ENCODE assay signal across 21 mouse cellular contexts in the genomic region with DNA sequence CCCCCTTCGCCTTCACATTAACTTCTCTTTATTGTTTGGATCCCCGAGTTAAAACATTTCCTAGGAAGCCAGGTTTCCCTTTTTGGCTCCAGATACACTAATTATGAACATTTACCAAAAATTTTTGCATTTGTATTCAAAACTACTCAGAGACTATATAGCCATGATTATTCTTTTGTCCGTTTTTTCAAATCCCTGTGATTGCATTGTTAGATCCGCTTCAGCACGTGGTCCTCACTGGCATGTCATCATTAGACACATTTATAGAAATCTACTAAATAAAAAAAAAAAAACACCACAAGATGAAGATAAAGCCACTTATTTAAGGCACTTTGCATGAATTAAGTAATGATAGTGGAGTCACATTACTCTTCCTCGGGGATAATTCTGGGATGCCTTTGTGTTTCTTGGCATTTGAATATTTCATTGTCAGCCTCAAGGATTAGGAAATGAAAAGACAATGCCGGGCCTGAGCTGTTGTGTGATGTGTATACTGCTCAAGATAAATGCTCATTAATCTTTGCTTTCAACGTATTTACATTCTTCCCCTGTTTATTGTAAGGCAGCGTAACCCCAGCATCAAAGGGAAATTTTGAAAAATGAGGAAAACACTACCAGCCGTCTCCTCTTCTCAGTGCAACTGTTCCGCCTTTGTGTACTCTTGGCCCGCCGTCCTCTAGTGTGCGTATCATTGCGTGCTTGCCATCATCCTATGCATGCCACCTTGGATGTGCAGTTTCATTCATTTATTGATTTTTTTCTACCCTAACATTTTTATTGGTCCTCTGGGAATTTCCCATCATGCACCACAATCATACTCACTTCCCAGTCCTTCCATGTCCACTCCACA.
DNase-seq lines count a peak whose midpoint lies in the region; ATAC-seq and TF ChIP-seq lines count a peak whose summit lies in the region.
"Had no signal": no experiment of that assay in that cellular context is flagged by ENCODE, and none has a peak within 500 bp of the region (broad histone marks: within the 10 kb centered on the region; RNA-seq: fewer than 3 reads in every experiment).

No protein-coding gene starts in this region.

- no peak for TF ChIP-seq CTCF in brain, embryonic 14.5 days (IDR thresholded peaks at IDR 0.05; ENCODE audit: borderline replicate concordance, extremely low read depth, insufficient read depth, insufficient read length)
- TF ChIP-seq CTCF in forebrain, postnatal 0 days (IDR thresholded peaks at IDR 0.05; ENCODE audit: low read depth): no peak

- H3K9ac ChIP-seq in forebrain, embryonic 15.5 days (replicated peaks): no peak overlapping the region
- no peak overlapping the region for H3K9ac ChIP-seq in forebrain, embryonic 11.5 days (ENCODE audit: low read length)
- H3K9ac ChIP-seq in lung, embryonic 15.5 days: no peak overlapping the region
- H3K9ac ChIP-seq in forebrain, postnatal 0 days: no peak overlapping the region
- no peak overlapping the region for H3K9ac ChIP-seq in heart, embryonic 12.5 days
- H3K9ac ChIP-seq: embryonic facial prominence, embryonic 13.5 days; heart, embryonic 15.5 days; hindbrain, embryonic 15.5 days had no signal

- DNase-seq in forebrain, embryonic 11.5 days (ENCODE audit: low spot score): no peak
- DNase-seq in lung, adult 18-20 months: no peak
- DNase-seq in brain, embryonic 14.5 days (ENCODE audit: low read depth): peak; percentile 74
- peak; percentile 39 for DNase-seq in forebrain, postnatal 0 days
- no peak for DNase-seq in thymus, postnatal 14 days
- DNase-seq: adrenal gland, postnatal 14 days; cerebellum, adult 18-20 months; cerebellum, adult 9-11 months; cerebellum, postnatal 36 days; gastrocnemius, postnatal 10 days; heart, adult 18-20 months had no signal

- peak overlapping the region; percentile 39 for H3K27ac ChIP-seq in forebrain, embryonic 15.5 days (replicated peaks)
- no peak overlapping the region for H3K27ac ChIP-seq in forebrain, embryonic 11.5 days (ENCODE audit: low read depth, low read length)
- peak overlapping the region; percentile 47; the same call in 1 of the 2 replicates for H3K27ac ChIP-seq in lung, embryonic 15.5 days
- H3K27ac ChIP-seq in forebrain, postnatal 0 days (ENCODE audit: low read depth, low read length): no peak overlapping the region
- H3K27ac ChIP-seq in heart, embryonic 12.5 days (ENCODE audit: poor library complexity, severe bottlenecking): no peak overlapping the region
- H3K27ac ChIP-seq: embryonic facial prominence, embryonic 13.5 days; heart, embryonic 10.5 days; heart, embryonic 15.5 days; hindbrain, embryonic 15.5 days had no signal

- WGBS in forebrain, embryonic 15.5 days: 44% methylated on average over 15 of the region's 15 CpGs
- 77% methylated on average over 15 of the region's 15 CpGs for WGBS in forebrain, embryonic 11.5 days
- WGBS in lung, embryonic 15.5 days: 47% methylated on average over 15 of the region's 15 CpGs
- WGBS in forebrain, postnatal 0 days: 47% methylated on average over 15 of the region's 15 CpGs
- WGBS in heart, embryonic 12.5 days: 85% methylated on average over 15 of the region's 15 CpGs

- ATAC-seq in forebrain, embryonic 15.5 days (replicated peaks): peak; percentile 76
- ATAC-seq in forebrain, embryonic 11.5 days (replicated peaks; ENCODE audit: low FRiP score): no peak
- 0 out of 2 replicates have a peak, but pooled peaks have one; percentile 55 for ATAC-seq in lung, embryonic 15.5 days (ENCODE audit: borderline replicate concordance, extremely low read depth, low FRiP score, low TSS enrichment)
- peak; percentile 77 for ATAC-seq in forebrain, postnatal 0 days
- ATAC-seq in heart, embryonic 12.5 days (ENCODE audit: insufficient number of reproducible peaks, low FRiP score): no peak
- ATAC-seq: activated CD4-positive, CD25-positive, alpha-beta regulatory T cell, adult 4 months; Patski had no signal

- no peak for TF ChIP-seq POLR2A in brain, embryonic 14.5 days (IDR thresholded peaks at IDR 0.05; ENCODE audit: borderline replicate concordance, extremely low read depth, insufficient read depth, insufficient read length, poor library complexity, severe bottlenecking)

- H3K4me3 ChIP-seq in forebrain, embryonic 15.5 days: no peak overlapping the region
- no peak overlapping the region for H3K4me3 ChIP-seq in forebrain, embryonic 11.5 days (ENCODE audit: low read depth, low read length)
- H3K4me3 ChIP-seq in lung, embryonic 15.5 days: no peak overlapping the region
- no peak overlapping the region for H3K4me3 ChIP-seq in forebrain, postnatal 0 days (ENCODE audit: low read depth, low read length)
- H3K4me3 ChIP-seq in heart, embryonic 12.5 days: no peak overlapping the region
- H3K4me3 ChIP-seq: embryonic facial prominence, embryonic 13.5 days; heart, embryonic 10.5 days; heart, embryonic 15.5 days; hindbrain, embryonic 15.5 days had no signal

- no peaks in the 10 kb centered on the region for H3K9me3 ChIP-seq in forebrain, embryonic 15.5 days
- no peaks in the 10 kb centered on the region for H3K9me3 ChIP-seq in forebrain, embryonic 11.5 days (ENCODE audit: control insufficient read depth, low read length)
- H3K9me3 ChIP-seq in lung, embryonic 15.5 days: no peaks in the 10 kb centered on the region
- no peaks in the 10 kb centered on the region for H3K9me3 ChIP-seq in forebrain, postnatal 0 days (ENCODE audit: low read length)
- peaks cover 4% of the 10 kb centered on the region; the same call in 1 of the 2 replicates for H3K9me3 ChIP-seq in heart, embryonic 12.5 days (replicated peaks)
- H3K9me3 ChIP-seq: embryonic facial prominence, embryonic 13.5 days; heart, embryonic 10.5 days; heart, embryonic 15.5 days; hindbrain, embryonic 15.5 days had no signal

- no peak overlapping the region for H3K4me2 ChIP-seq in forebrain, embryonic 15.5 days (replicated peaks)
- no peak overlapping the region for H3K4me2 ChIP-seq in forebrain, embryonic 11.5 days (ENCODE audit: low read depth, low read length, severe bottlenecking)
- no peak overlapping the region for H3K4me2 ChIP-seq in lung, embryonic 15.5 days
- no peak overlapping the region for H3K4me2 ChIP-seq in forebrain, postnatal 0 days (ENCODE audit: low read depth)
- no peak overlapping the region for H3K4me2 ChIP-seq in heart, embryonic 12.5 days
- H3K4me2 ChIP-seq: embryonic facial prominence, embryonic 13.5 days; heart, embryonic 15.5 days; hindbrain, embryonic 15.5 days had no signal

- H3K27me3 ChIP-seq in forebrain, embryonic 15.5 days: no peaks in the 10 kb centered on the region
- H3K27me3 ChIP-seq in forebrain, embryonic 11.5 days (ENCODE audit: control insufficient read depth, insufficient read depth, low read length): no peaks in the 10 kb centered on the region
- no peaks in the 10 kb centered on the region for H3K27me3 ChIP-seq in lung, embryonic 15.5 days
- H3K27me3 ChIP-seq in forebrain, postnatal 0 days (ENCODE audit: insufficient read depth, low read length): no peaks in the 10 kb centered on the region
- no peaks in the 10 kb centered on the region for H3K27me3 ChIP-seq in heart, embryonic 12.5 days (replicated peaks)
- H3K27me3 ChIP-seq: CH12.LX; embryonic facial prominence, embryonic 13.5 days; heart, embryonic 15.5 days; hindbrain, embryonic 15.5 days had no signal

- H3K4me1 ChIP-seq in forebrain, embryonic 15.5 days: no peaks in the 10 kb centered on the region
- H3K4me1 ChIP-seq in forebrain, embryonic 11.5 days (replicated peaks; ENCODE audit: control insufficient read depth, insufficient read depth, low read length): no peaks in the 10 kb centered on the region
- H3K4me1 ChIP-seq in lung, embryonic 15.5 days: no peaks in the 10 kb centered on the region
- H3K4me1 ChIP-seq in forebrain, postnatal 0 days (ENCODE audit: insufficient read depth): no peaks in the 10 kb centered on the region
- H3K4me1 ChIP-seq in heart, embryonic 12.5 days (replicated peaks): no peaks in the 10 kb centered on the region
- H3K4me1 ChIP-seq: embryonic facial prominence, embryonic 13.5 days; heart, embryonic 15.5 days; hindbrain, embryonic 15.5 days had no signal

- no peaks in the 10 kb centered on the region for H3K36me3 ChIP-seq in forebrain, embryonic 15.5 days
- no peaks in the 10 kb centered on the region for H3K36me3 ChIP-seq in forebrain, embryonic 11.5 days (ENCODE audit: control insufficient read depth, insufficient read depth, low read length)
- H3K36me3 ChIP-seq in lung, embryonic 15.5 days: no peaks in the 10 kb centered on the region
- no peaks in the 10 kb centered on the region for H3K36me3 ChIP-seq in forebrain, postnatal 0 days (ENCODE audit: insufficient read depth)
- H3K36me3 ChIP-seq in heart, embryonic 12.5 days: no peaks in the 10 kb centered on the region
- H3K36me3 ChIP-seq: embryonic facial prominence, embryonic 13.5 days; heart, embryonic 10.5 days; heart, embryonic 15.5 days; hindbrain, embryonic 15.5 days had no signal

Comparison
In these comparisons a context has a peak if more than half of its experiments do, and no peak if none do; other contexts are left out.
1. ATAC-seq: peak in forebrain, embryonic 15.5 days (single experiment), lung, embryonic 15.5 days (single experiment) and forebrain, postnatal 0 days (single experiment); none in forebrain, embryonic 11.5 days (single experiment) and heart, embryonic 12.5 days (single experiment).
2. H3K27ac ChIP-seq: peak in forebrain, embryonic 15.5 days (single experiment) and lung, embryonic 15.5 days (single experiment); none in forebrain, embryonic 11.5 days (single experiment), forebrain, postnatal 0 days (single experiment) and heart, embryonic 12.5 days (single experiment).
3. DNase-seq: peak in brain, embryonic 14.5 days (single experiment) and forebrain, postnatal 0 days (single experiment); none in forebrain, embryonic 11.5 days (single experiment), lung, adult 18-20 months (0 of 2) and thymus, postnatal 14 days (single experiment).